17 mouse cellular contexts compared by ENCODE assay signal in the genomic region with DNA sequence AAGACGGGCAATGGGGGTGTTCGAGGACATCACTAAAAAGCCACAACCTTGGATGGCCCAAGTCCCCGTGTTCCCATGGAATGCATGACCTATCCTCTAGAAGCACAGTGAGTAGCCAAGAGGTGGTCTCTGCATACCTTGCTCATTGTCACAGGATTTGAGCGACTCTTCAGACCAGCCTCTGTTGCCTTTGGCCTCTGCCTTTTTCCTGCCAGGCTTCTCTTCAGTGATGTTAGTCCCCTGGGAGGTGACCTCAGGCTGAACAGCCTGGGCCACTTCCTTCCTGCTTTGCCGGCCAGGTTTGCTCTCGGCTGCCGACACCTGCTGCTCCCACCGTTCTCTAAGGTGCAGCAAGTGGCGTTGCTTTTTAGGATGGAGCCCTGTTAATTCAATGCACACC.
DNase-seq lines count a peak whose midpoint lies in the region; ATAC-seq lines count a peak whose summit lies in the region.
"Had no signal": no experiment of that assay in that cellular context is flagged by ENCODE, and none has a peak within 500 bp of the region (broad histone marks: within the 10 kb centered on the region; RNA-seq: fewer than 3 reads in every experiment).

No protein-coding gene starts in this region.

- ATAC-seq in midbrain, embryonic 13.5 days: no peak
- ATAC-seq in midbrain, embryonic 16.5 days: no peak
- ATAC-seq: intestine, embryonic 15.5 days had no signal

- H3K9ac ChIP-seq in midbrain, embryonic 13.5 days (replicated peaks): no peak overlapping the region
- no peak overlapping the region for H3K9ac ChIP-seq in midbrain, embryonic 16.5 days (ENCODE audit: low read depth, low read length)
- H3K9ac ChIP-seq: hindbrain, embryonic 12.5 days; intestine, embryonic 15.5 days; neural tube, embryonic 15.5 days had no signal

- 36% methylated on average over 9 of the region's 9 CpGs for WGBS in midbrain, embryonic 13.5 days
- 33% methylated on average over 9 of the region's 9 CpGs for WGBS in midbrain, embryonic 16.5 days

- no peak overlapping the region for H3K4me2 ChIP-seq in midbrain, embryonic 13.5 days (replicated peaks)
- H3K4me2 ChIP-seq in midbrain, embryonic 16.5 days (ENCODE audit: low read length): no peak overlapping the region
- H3K4me2 ChIP-seq: heart, embryonic 11.5 days; hindbrain, embryonic 12.5 days; intestine, embryonic 15.5 days; neural tube, embryonic 15.5 days had no signal

- H3K9me3 ChIP-seq in midbrain, embryonic 13.5 days: no peaks in the 10 kb centered on the region
- H3K9me3 ChIP-seq in midbrain, embryonic 16.5 days (replicated peaks; ENCODE audit: control insufficient read depth, low read length, poor library complexity, severe bottlenecking): no peaks in the 10 kb centered on the region
- H3K9me3 ChIP-seq: embryonic facial prominence, embryonic 10.5 days; hindbrain, embryonic 12.5 days; intestine, embryonic 15.5 days; neural tube, embryonic 15.5 days had no signal

- peak; percentile 72 for DNase-seq in heart, adult 11 months
- no peak for DNase-seq in heart, postnatal 10 days
- DNase-seq in R1 (ENCODE audit: low read depth, low spot score): peak; percentile 31
- DNase-seq in layer of hippocampus, adult 18-20 months (ENCODE audit: low spot score in 2 of 2): no peak
- no peak for DNase-seq in embryo, embryonic 11 days
- DNase-seq: cerebellum, adult 9-11 months; gastrocnemius, postnatal 10 days; kidney, adult 9 months; kidney, postnatal 25 days; layer of hippocampus, postnatal 36 days had no signal

- H3K27me3 ChIP-seq in midbrain, embryonic 13.5 days: no peaks in the 10 kb centered on the region; the same call in 1 of the 2 replicates
- no peaks in the 10 kb centered on the region for H3K27me3 ChIP-seq in midbrain, embryonic 16.5 days (ENCODE audit: control insufficient read depth, insufficient read depth, low read depth, low read length)
- H3K27me3 ChIP-seq: intestine, embryonic 15.5 days had no signal

- intact Hi-C loops in heart, postnatal 10 days (cut with DNase I): no loop called here

- H3K4me3 ChIP-seq in midbrain, embryonic 13.5 days (replicated peaks): no peak overlapping the region
- no peak overlapping the region for H3K4me3 ChIP-seq in midbrain, embryonic 16.5 days (ENCODE audit: low read depth, low read length)
- H3K4me3 ChIP-seq: embryonic facial prominence, embryonic 10.5 days; hindbrain, embryonic 12.5 days; intestine, embryonic 15.5 days; neural tube, embryonic 15.5 days had no signal

- peaks cover 39% of the 10 kb centered on the region for H3K36me3 ChIP-seq in midbrain, embryonic 13.5 days
- H3K36me3 ChIP-seq in midbrain, embryonic 16.5 days (ENCODE audit: control insufficient read depth, insufficient read depth, low read length): no peaks in the 10 kb centered on the region; the same call in 1 of the 2 replicates
- H3K36me3 ChIP-seq: intestine, embryonic 15.5 days; neural tube, embryonic 15.5 days had no signal

- peaks cover 39% of the 10 kb centered on the region for H3K4me1 ChIP-seq in midbrain, embryonic 13.5 days (replicated peaks)
- H3K4me1 ChIP-seq in midbrain, embryonic 16.5 days (ENCODE audit: control insufficient read depth, insufficient read depth, low read length): peaks cover 11% of the 10 kb centered on the region
- H3K4me1 ChIP-seq: intestine, embryonic 15.5 days had no signal

- H3K27ac ChIP-seq in midbrain, embryonic 13.5 days: peak overlapping the region; percentile 35; the same call in 1 of the 2 replicates
- H3K27ac ChIP-seq in midbrain, embryonic 16.5 days (ENCODE audit: low read length): no peak overlapping the region
- H3K27ac ChIP-seq: embryonic facial prominence, embryonic 10.5 days; intestine, embryonic 15.5 days; neural tube, embryonic 15.5 days had no signal

Comparison
In these comparisons a context has a peak if more than half of its experiments do, and no peak if none do; other contexts are left out.
1. DNase-seq: peak in heart, adult 11 months (single experiment) and R1 (single experiment); none in heart, postnatal 10 days (0 of 2), layer of hippocampus, adult 18-20 months (0 of 2) and embryo, embryonic 11 days (single experiment).